Mouse (Mus musculus) 416B (cell line): Measurements from ENCODE around the gene Rps3.

Source experiments
- DNase-seq: peaks from one replicate; pipeline ENCODE4 v3.0.0; 2011; ENCODE audit warnings: low read depth

Rps3 gene

DNA sequence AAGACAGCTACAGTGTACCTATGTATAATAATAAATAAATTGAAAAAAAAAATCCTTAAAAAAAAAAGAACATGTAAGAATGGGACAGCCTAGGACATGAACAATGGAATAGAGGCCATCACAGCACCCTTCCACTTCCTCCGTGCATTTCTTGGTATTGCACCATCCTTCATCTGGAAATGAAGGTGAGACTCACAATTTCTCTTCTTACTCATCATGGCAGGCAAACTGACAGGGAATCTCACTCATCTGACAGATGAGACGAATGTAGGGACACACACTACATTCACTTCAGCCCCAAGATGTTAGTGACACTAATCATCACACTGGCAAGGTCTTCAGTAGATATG is 8.0 kb downstream of the Rps3 start:
- no peak for DNase-seq

GRCm38 (mm10) chr7:99474836-99475561 is 8.5 kb downstream of the Rps3 start:
- DNase-seq, result no peak

DNA sequence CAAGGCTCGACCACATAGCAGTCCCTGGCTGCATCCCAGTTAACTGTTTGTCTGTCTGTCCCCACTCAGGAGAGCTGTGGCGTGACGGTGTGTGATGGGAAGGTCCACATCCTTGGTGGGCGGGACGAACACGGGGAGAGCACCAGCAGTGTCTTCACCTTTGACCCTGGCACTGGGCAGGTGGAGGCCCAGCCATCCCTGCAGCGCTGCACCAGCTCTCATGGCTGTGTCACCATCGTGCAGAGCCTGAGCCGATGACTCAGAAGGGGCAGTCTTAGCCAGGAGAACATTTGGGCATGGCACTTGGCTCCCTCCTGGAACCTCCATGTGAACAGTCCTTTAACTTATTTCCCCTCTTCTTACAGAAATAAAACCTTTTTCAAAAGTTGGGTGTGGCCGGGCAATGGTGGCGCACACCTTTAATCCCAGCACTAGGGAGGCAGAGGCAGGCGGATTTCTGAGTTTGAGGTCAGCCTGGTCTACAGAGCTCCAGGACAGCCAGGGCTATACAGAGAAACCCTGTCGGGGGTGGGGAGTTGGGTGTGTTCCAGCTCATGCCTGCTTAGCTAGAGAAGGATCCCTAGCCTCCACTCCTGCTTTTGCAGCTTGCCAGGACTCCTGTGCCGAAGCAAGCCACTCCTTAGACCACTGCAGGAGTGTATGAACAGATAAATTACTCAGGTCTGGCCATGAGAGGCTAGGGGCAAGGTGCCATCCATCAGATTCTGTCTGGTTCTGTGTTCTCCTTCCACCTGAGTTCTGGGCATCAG is 9.7 kb downstream of the Rps3 start:
- no peak for DNase-seq

- no peak for DNase-seq
These were observed 12.0 kb downstream of the Rps3 start for GRCm38 (mm10) chr7:99471578-99471977.

DNA sequence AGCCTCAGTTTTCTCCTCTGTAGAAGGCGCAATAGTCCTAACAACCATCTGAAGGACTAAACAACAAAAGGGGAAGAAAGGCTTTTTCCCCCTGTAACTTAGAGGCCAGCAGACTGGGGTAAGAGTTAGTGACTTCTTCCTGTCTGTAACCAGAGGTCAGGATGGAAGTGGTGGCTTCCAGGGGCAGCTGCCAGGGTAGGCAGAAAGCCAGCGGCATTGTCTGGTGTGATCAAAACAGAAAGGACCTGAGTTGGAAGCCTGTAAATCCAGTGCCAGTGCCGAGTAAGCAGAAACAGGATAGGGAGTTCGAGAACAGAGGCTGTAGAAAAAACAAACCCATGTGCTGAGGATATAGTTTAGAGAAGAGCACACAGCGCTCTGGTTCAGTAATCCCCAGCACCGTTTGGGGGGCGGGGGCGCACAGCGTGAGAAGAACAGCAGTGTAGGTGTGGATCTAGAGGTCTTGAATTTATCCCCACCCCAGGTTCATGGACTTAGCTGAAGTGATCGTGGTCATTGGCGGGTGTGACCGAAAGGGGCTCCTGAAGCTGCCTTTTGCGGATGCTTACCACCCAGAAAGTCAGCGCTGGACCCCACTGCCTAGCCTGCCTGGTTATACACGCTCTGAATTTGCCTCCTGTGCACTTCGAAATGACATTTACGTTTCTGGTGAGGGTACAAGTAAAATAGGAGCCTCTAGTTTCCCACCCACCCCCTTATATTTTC is 13.7 kb downstream of the Rps3 start:
- DNase-seq, result peak; percentile 69

DNA sequence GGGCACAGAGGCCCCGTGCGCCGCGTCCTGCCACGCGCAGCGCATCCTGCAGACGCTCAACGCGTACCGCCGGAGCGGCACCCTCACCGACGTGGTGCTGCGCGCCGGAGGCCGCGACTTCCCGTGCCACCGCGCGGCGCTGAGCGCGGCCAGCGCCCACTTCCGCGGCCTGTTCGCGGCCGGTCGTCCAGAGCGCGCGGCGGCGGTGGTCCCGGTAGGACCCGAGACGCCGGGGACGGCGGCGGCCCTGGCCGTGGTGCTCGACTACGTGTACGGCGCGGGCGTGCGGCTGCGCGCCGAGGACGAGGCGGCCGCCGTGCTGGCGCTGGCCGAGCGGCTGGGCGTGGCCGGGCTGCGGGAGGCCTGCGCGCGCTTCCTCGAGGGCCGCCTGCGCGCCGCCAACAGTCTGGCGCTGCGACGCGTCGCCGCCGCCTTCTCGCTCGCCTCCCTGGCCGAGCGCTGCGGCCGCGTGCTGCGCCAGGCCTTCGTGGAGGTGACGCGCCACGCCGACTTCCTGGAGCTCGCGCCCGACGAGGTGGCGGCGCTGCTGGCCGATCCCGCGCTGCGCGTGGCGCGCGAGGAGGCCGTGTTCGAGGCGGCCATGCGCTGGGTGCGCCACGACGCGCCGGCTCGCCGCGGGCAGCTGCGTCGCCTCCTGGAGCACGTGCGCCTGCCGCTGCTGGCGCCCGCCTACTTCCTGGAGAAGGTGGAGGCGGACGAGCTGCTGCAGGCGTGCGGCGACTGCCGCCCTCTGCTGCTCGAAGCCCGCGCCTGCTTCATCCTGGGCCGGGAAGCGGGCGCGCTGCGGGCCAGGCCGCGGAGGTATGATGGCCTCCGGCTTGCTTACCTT is 15.0 kb downstream of the Rps3 start:
- DNase-seq, result peak; percentile 74

GRCm38 (mm10) chr7:99467916-99468282 is 15.6 kb downstream of the Rps3 start:
- peak; percentile 94 for DNase-seq

GRCm38 (mm10) chr7:99465811-99466210 is 17.7 kb downstream of the Rps3 start, which contains the start of gene Klhl35:
Klhl35 (plus strand) TSS chr7:99466004.
- no peak for DNase-seq

- no peak for DNase-seq
These were observed 20.4 kb downstream of the Rps3 start for GRCm38 (mm10) chr7:99463120-99463519.

DNA sequence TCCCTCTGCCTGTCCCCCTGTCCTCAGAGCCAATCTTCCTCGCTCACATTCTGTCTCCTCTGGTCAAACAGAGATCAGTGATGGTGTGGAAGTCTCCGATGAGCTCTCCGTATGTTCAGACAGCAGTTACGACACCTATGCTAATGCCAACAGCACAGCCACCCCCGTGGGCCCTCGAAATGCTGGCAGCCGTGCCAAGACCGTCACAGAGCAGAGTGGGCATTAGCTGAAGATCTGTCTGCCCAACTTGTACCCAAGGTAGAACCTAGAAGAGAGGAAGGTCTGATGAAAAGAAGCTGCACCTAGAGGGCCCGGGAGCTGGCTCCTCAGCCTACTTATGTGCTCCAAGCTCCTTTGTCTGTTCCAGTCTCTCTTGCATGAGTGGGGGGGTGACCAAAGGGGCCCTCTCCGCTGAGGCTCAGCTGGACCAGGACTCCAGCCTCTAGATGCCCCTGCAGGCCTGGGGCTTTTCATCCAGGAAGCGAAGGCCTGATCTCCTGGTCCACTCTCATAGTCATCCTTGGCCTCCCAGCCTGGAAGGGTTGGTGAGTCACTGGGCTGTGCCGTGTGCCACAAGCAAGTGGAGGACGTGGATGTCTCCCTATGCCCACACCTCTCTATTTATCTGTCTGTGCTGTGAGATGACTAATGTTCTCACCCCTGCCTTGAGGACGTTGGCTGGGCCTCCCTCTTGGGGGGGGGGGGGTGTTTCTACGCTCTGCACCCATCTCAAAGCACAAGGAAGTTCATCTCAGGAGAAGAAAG is 23.5 kb downstream of the Rps3 start:
- no peak for DNase-seq

- no peak for DNase-seq
These were observed 24.7 kb downstream of the Rps3 start for GRCm38 (mm10) chr7:99458849-99459248.

DNA sequence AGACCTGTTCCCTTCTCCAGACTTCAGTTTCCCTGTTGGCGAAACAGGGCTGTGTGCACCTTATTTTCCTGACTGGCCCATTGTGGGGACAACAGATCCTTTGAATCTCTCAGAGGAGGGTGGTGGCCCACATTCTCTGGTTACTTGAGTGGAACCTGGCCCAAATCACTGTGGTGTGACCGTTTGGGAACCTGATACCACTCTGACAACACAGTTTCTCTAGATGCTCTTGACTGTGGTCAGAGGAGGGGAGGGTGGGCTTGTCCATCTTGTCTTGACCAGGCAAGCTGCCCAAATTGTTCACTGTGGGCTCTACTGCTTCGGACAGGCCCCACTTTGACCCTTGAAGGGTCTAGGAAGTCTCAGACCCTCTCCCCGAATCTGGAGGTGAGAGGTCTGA is 29.5 kb downstream of the Rps3 start:
- no peak for DNase-seq

DNA sequence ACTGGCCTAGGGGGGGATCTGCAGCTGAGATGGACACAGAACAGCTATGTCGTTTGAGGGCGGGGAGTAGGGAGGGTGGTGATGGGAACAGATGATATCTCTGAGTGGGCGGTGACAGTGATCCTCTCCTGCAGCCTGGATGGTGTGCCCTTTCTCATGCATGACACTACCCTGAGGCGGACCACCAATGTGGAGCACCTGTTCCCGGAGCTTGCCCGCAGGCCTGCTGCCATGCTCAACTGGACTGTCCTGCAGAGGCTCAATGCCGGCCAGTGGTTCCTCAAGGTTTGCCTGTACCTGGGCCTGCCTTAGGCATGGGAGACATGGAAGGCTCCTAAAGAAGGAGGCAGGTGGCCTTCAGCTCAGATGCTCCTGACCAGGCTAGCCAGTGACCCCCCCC is 30.7 kb downstream of the Rps3 start:
- DNase-seq, result no peak

- DNase-seq, result peak; percentile 83
These were observed 32.8 kb downstream of the Rps3 start for GRCm38 (mm10) chr7:99450703-99451102.

- no peak for DNase-seq
These were observed 33.8 kb downstream of the Rps3 start for GRCm38 (mm10) chr7:99449751-99450150.

- peak; percentile 71 for DNase-seq
These were observed 34.5 kb downstream of the Rps3 start for GRCm38 (mm10) chr7:99449063-99449462.

GRCm38 (mm10) chr7:99448619-99449018 is 34.9 kb downstream of the Rps3 start:
- no peak for DNase-seq

DNA sequence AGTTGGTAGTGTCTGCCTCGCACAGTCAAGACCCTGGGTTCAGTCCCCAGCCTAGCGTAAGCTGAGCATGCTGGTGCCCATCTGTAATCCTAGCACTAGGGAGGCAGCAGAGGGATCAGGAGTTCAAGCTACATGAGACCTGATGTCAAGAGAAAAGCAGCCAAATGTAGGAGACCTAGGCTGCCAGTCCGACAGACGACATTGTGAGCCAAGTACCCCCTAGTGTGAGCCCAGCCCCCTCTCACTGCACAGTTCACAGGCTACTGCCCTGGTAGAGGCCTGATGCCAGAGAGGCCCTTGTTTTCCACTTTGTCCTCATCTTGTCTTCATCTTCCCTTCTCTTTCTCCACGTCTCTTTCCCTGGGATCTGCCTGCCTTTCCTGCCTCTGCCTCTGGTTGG is 36.2 kb downstream of the Rps3 start:
- no peak for DNase-seq

DNA sequence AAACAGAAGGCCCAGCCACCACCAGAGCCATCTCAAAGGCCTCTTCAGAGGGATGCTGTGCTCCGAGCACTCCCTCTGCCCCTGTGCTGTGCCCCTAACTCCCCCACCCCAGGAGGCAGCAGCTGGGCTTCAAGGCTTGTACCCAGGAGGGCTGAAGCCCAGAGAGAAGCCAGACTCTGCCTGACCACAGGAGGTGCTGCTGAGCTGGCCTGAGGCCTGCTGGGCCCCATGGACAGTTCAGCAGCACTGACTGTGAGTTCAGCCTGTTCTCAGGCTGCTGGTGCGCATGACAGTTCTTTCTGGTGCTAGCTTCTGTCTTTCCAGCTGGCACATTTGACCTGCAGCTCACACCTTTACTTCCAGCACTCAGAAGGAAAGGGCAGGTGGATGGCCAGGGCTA is 37.7 kb downstream of the Rps3 start:
- peak; percentile 34 for DNase-seq

- DNase-seq, result no peak
These were observed 39.5 kb downstream of the Rps3 start for GRCm38 (mm10) chr7:99444012-99444411.

GRCm38 (mm10) chr7:99443164-99443563 is 40.4 kb downstream of the Rps3 start:
- DNase-seq, result no peak
